Mouse (Mus musculus): Measurements from ENCODE around the gene C77080.
"Not testable (repeated sequence)": the region's sequence is repeated elsewhere in the genome, so short reads cannot be mapped to it uniquely, and the experiment has no call there.

Gene C77080

GRCm38 (mm10) chr4:129221097-129222010 lies 39.9 kb downstream of the C77080 start:
- intact Hi-C loops (cut with DNase I) = no loop called here

GRCm38 (mm10) chr4:129220376-129221089 lies 40.7 kb downstream of the C77080 start:
- intact Hi-C loops (cut with DNase I) = no loop called here

GRCm38 (mm10) chr4:129219198-129219597 lies 42.0 kb downstream of the C77080 start:
- intact Hi-C loops (cut with DNase I) = no loop called here

DNA sequence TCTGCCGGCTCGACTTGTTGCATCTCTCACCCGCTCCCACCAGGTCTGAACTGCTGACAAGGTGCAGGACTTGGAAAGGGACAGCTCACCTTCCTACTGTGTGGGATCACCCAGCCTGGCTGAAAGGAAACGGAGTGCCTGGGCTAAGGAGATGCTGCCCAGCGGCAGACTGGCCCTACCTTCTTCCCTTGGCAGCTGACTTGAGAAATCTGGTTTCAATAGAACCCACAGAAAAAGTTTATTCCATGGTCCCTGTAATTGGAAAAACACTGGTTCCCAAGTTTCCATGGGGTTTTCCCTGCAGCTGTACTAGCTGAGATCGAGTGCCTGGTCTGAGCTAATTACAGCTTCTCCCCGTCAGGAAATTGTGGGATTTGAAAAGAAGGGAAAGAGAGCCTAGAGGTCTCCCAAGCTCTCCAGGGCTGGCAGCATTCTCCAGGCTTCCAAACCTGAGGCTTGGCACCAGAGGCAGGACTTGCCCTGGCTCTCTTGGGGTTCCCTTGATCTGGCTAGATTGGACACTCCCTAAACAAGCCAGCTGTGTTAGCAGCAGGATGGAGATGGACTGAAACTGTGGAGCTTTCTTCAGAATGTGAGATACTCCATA lies 42.5 kb downstream of the C77080 start:
- intact Hi-C loops (cut with DNase I) = no loop called here

DNA sequence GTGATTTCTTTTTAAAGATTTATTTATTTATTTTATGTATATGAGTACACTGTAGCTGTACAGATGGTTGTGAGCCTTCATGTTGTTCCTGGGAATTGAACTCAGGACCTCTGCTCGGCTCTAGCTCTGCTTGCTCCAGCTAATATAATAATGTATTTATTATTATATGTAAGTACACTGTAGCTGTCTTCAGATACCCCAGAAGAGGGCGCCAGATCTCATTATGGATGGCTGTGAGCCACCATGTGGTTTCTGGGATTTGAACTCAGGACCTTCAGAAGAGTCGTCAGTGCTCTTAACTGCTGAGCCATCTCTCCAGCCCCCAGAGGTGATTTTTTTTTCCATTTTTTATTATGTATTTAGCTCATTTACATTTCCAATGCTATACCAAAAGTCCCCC lies 48.7 kb downstream of the C77080 start:
- intact Hi-C loops (cut with DNase I) = not testable (repeated sequence)

GRCm38 (mm10) chr4:129211461-129211860 lies 49.7 kb downstream of the C77080 start:
- intact Hi-C loops (cut with DNase I) = loop anchor here (2.0 kb wide), 1 partner anchor 63 kb away; no protein-coding TSS in a partner anchor

DNA sequence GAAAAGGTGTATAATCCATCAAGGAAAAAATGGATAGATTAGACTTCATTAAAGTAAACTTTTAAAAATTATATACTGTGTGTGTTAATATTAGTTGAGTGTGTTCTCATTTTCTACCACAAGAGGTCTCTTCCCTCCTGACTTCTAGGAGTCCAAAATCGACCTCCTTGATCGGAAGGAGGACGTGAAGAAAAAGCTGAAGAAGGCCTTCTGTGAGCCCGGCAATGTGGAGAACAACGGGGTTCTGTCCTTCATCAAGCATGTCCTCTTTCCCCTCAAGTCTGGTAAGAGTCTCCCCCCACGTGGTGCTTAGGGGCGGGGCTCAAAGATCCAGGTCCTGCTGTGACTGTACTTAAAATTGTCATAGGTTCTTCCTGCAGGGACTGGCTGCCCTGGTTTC lies 51.7 kb downstream of the C77080 start:
- intact Hi-C loops (cut with DNase I) = no loop called here

DNA sequence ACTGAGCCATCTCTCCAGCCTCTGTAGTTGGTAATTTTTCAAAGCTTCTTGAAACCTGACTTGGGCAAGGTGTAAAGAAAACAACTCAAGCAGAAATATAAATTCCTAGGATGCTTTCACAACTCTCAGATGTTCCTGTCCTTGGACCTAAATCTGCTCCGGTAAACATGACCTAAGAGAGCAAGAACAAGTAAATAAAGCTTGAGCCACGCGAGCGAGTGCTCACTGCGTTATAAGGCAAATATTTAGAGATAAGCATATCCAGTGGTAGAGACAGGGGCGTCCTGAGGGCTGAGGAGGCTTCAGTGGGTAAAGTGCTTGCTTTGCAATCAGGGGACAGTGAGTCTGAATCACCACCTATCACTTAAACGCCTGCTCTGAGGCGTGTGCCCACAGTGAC lies 54.4 kb downstream of the C77080 start:
- intact Hi-C loops (cut with DNase I) = no loop called here

GRCm38 (mm10) chr4:129204655-129205054 lies 56.5 kb downstream of the C77080 start:
- intact Hi-C loops (cut with DNase I) = no loop called here

- intact Hi-C loops (cut with DNase I) = no loop called here
These were observed 63.7 kb downstream of the C77080 start for GRCm38 (mm10) chr4:129197514-129197913.

GRCm38 (mm10) chr4:129194280-129194679 lies 66.9 kb downstream of the C77080 start:
- intact Hi-C loops (cut with DNase I) = no loop called here

DNA sequence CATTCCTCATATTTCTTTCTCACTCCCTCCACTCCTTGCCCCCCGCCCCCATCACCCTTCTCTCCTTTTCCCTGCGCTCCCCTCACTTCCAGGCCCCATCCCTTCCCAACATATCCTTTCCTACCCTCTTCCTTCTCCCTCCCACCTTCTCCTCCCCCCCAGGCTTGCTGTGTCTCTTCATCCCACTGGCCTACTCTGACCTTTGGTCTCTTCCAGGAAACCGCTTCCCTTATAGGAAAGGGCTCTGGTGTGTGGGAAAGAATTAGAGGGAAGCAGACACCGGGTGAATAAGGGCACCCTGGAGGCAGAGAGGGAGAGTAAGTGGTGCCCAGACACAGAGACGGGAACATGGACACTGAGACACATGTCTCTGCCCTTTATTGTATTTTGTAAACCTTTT lies 69.5 kb downstream of the C77080 start:
- intact Hi-C loops (cut with DNase I) = no loop called here

- intact Hi-C loops (cut with DNase I) = no loop called here
These were observed 70.7 kb downstream of the C77080 start for GRCm38 (mm10) chr4:129190538-129190937.

- intact Hi-C loops (cut with DNase I) = loop anchor here (10.0 kb wide), 1 partner anchor 215 kb away; no protein-coding TSS in a partner anchor
These were observed 71.4 kb downstream of the C77080 start, which contains the start of the genes S100pbp and Yars for GRCm38 (mm10) chr4:129189542-129190519. S100pbp (minus strand) TSS chr4:129189727. Yars (plus strand) TSS chr4:129189760.

DNA sequence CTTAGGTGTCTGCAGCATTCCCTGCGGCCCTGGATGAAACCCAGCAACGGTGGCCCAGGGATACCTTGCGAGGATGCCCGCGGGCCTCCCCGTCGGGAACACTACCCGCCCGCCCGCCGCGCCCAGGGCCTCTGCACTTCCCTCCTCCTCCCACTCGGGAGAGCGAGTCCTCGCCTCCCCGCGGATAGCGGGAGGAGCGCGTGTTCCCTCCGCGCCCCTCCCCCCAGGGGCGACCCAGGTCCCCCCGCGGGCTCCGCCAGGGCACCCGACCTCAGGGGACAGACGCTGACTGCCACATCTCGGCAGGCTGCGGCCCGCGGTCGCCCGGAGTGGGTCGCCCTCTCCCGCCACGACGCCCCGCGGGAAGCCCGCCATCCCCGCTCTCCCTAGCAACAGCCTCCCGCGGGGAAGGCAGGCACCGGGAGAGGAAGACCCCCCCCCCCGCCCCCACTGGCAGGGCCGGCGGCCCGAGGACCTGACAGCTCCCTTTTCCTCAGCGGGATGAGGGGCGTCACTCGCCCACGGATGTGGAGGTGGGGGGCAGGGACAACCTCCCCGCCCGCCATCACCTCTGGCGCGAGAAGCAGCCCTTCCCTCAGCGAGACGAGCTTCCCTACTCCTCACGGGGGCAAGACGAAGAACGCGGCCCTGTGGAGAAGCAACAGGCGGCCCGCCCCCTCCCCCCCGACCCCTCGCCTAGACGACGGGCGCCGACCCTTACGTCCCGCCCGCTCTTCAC lies 72.2 kb downstream of the C77080 start:
- intact Hi-C loops (cut with DNase I) = loop anchor here (10.0 kb wide), 1 partner anchor 214 kb away; no protein-coding TSS in a partner anchor

DNA sequence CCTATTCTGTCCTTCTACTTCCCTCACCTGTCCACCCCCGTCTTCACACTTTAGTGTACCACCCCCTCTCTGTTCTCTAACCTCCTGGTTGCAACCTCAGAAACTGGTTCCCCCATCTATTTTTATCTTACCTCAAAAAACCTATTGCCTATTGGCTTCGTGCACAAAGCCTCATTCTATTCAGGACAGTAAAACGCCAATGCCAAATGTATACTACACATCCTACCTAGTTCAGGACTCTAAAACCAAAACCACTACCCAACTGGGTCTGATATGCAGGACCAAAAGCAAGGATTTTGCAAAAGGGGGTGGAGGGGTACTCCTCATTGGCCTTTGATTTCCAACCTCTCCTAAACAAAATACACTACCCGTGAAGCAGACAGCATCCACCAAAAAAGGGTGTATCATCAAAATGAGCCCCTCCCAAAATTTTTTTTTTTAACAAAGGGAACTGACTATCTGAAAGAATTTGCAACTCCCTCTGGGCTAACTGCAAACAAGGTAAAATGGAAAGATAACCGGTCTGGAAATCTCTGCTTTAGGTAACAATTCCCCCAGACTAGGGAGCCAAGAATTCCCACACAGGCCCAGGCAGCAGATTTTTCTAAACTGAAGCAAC lies 73.1 kb downstream of the C77080 start:
- intact Hi-C loops (cut with DNase I) = loop anchor here (10.0 kb wide), 1 partner anchor 213 kb away; no protein-coding TSS in a partner anchor

DNA sequence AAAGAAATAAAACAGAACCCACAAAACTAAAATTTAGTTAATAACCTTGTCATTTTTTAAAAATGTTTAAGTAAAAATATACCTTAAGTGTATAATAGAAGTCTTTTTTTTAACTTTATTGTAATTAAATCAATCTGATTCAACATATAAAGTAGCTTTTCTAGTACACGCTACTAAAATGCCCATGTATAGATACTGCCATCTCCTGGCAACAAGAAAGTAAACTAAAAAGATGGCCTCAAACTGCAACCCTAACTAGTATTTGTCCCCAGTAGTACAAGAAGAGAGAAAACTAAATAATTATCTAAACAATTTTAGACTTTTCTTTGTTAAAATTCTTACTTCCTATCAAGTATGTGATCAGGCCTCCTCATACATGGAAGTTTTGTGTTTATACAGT lies 81.6 kb downstream of the C77080 start:
- intact Hi-C loops (cut with DNase I) = loop anchor here (5.0 kb wide), 1 partner anchor 42 kb away; the partner anchor contains the start of gene Fndc5

GRCm38 (mm10) chr4:129172529-129172928 lies 88.7 kb downstream of the C77080 start:
- intact Hi-C loops (cut with DNase I) = no loop called here
